Mouse (Mus musculus) bone marrow, adult 2 months (tissue): ENCODE data around the gene Trmt2b. TPM values are rescaled to one million over a fixed set of nuclear protein-coding genes. Genes with fewer than 3 reads are reported as not detected.

Experiments used
- H3K27ac ChIP-seq: fragments of 200-500 bp; 2 replicates; pipeline ENCODE4 v1.5.1; 2012; ENCODE audit warnings: low read depth, mild to moderate bottlenecking, control low read depth, inconsistent platforms, low read length; ENCODE audit not compliant: control insufficient read depth, poor library complexity, insufficient read depth
- H3K4me1 ChIP-seq: fragments of 200-500 bp; 2 replicates; pipeline ENCODE4 v1.6.1; 2011; ENCODE audit warnings: low read length; ENCODE audit not compliant: control insufficient read depth, insufficient read depth
- H3K4me3 ChIP-seq: fragments of 200-500 bp; replicated peaks from 2 replicates; pipeline ENCODE3; 2011; ENCODE audit warnings: mild to moderate bottlenecking, low read depth, low read length, control low read depth; ENCODE audit not compliant: control insufficient read depth
- CTCF ChIP-seq: fragments of 200-500 bp; IDR thresholded peaks from 2 replicates; pipeline ENCODE4 v1.5.1; 2011; ENCODE audit warnings: low read length, control low read depth; ENCODE audit not compliant: control insufficient read depth, insufficient read depth
- POLR2A ChIP-seq: fragments of 200-500 bp; IDR thresholded peaks from 2 replicates; pipeline ENCODE4 v1.6.1; 2011; ENCODE audit warnings: low read depth, mild to moderate bottlenecking, control low read depth, low read length, borderline replicate concordance; ENCODE audit not compliant: control insufficient read depth
- WGBS: fragments of 180-500 bp; shearing (Covaris S2); methylation state at CpG from one replicate; pipeline ENCODE4 v1.1.7; 2018; 5-methylcytosine and 5-hydroxymethylcytosine counted together
- polyA plus RNA-seq: library from polyadenylated mRNA; stranded (reverse); fragments of >200 nt; gene quantifications from 2 replicates; pipeline ENCODE4 v1.2.4, GENCODE M21; 2011; ENCODE audit warnings: low replicate concordance; ENCODE audit not compliant: missing spikeins, insufficient read depth, insufficient read length

Trmt2b gene
- polyA plus RNA-seq, 1 experiment = 9.4 TPM

- Histone ChIP-seq H3K4me3 (no peak overlapping the region), H3K4me1 (no peaks in the 10 kb centered on the region; the same call in 1 of the 2 replicates), H3K27ac (no peak overlapping the region)
- no peak for TF ChIP-seq POLR2A
- no peak for TF ChIP-seq CTCF
- 66% methylated on average over 4 of the region's 4 CpGs for WGBS
These were observed 20.4 kb upstream of the Trmt2b start for GRCm38 (mm10) chrX:134297195-134297594.

- 52% methylated on average over 7 of the region's 7 CpGs for WGBS
- no peak overlapping the region for H3K27ac ChIP-seq
- TF ChIP-seq POLR2A (no peak), CTCF (no peak)
These were observed 20.0 kb upstream of the Trmt2b start for GRCm38 (mm10) chrX:134296737-134297136.

GRCm38 (mm10) chrX:134296301-134296700, 19.5 kb upstream of the Trmt2b start:
- no peak for TF ChIP-seq CTCF
- TF ChIP-seq POLR2A = no peak
- H3K4me3 ChIP-seq = no peak overlapping the region
- no peak overlapping the region for H3K27ac ChIP-seq
- WGBS = 18% methylated on average over 9 of the region's 9 CpGs
- H3K4me1 ChIP-seq = no peaks in the 10 kb centered on the region; the same call in 1 of the 2 replicates

More at GRCm38 (mm10) chrX:134296737-134297136, 20.0 kb upstream of the Trmt2b start:
- Histone ChIP-seq H3K4me3 (no peak overlapping the region), H3K4me1 (no peaks in the 10 kb centered on the region; the same call in 1 of the 2 replicates)

DNA sequence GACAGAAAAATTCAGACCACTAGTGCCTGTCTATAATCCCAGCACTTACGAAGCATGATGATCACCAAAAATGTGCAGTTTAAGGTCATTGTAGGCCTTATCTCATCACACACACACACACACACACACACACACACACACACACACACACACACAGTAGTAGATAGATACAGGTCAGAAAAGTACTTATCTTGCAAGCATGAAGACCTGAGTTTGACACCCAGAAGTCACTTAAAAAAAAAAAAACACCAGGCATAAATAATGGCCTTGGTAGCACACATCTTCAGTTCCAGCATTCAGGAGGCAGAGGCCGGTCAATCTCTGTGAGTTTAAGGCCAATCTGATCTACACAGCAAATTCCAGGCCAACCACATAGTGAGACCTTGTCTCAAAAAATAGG, 10.5 kb upstream of the Trmt2b start:
- TF ChIP-seq CTCF = no peak
- no peak for TF ChIP-seq POLR2A
- 79% methylated on average over 2 of the region's 2 CpGs for WGBS
- Histone ChIP-seq H3K4me3 (no peak overlapping the region), H3K4me1 (no peaks in the 10 kb centered on the region), H3K27ac (no peak overlapping the region)

DNA sequence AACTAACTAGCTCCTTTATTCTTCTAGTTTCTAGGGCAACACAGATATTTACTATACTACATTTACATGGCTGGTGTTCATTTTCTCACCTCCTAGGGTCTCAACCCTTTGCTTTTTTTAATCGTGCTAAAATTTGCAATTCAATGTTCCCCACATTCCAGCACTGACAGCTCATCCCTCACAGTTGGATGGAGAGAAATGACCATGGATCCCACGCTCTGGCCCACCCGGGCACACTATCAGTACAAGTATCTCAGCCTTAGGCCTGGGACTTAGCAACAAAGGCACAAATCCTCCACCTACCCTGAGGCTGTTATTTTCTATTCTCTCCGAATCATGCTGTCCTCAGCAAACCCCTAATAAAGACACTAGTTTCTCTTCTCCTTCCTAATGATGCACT, 9.0 kb upstream of the Trmt2b start:
- Histone ChIP-seq H3K4me1 (no peaks in the 10 kb centered on the region), H3K4me3 (no peak overlapping the region), H3K27ac (no peak overlapping the region)
- no peak for TF ChIP-seq POLR2A
- TF ChIP-seq CTCF = no peak
- WGBS = 75% methylated on average over 4 of the region's 4 CpGs

GRCm38 (mm10) chrX:134285102-134285501, 8.3 kb upstream of the Trmt2b start:
- TF ChIP-seq POLR2A (no peak), CTCF (no peak)
- Histone ChIP-seq H3K27ac (no peak overlapping the region), H3K4me3 (no peak overlapping the region), H3K4me1 (no peaks in the 10 kb centered on the region)
- 89% methylated on average over 2 of the region's 2 CpGs for WGBS

GRCm38 (mm10) chrX:134280531-134280930, 3.7 kb upstream of the Trmt2b start:
- Histone ChIP-seq H3K4me1 (no peaks in the 10 kb centered on the region), H3K4me3 (no peak overlapping the region), H3K27ac (no peak overlapping the region)
- TF ChIP-seq POLR2A = no peak
- no peak for TF ChIP-seq CTCF
- 80% methylated on average over 3 of the region's 3 CpGs for WGBS

DNA sequence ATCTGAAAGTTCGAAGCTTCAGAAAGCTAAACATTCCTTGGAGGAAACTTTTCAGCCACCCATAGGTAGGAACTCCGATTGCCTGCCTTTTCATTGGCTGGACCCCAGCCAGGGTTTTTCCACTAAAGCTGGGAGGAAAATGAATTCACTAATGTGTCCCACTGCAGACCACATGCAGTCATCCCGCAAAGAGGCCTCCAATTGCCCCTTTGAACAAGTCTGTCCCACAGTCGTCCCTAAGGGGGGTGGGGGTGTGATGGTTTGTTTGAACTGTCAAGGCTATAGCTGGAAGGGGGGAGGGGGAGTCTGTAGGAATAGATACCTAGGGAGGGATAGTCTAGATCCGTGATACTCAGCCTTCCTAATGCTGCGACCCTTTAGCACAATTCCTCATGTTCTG, 1.1 kb downstream of the Trmt2b start:
- Histone ChIP-seq H3K27ac (no peak overlapping the region), H3K4me1 (no peaks in the 10 kb centered on the region), H3K4me3 (no peak overlapping the region)
- WGBS = 36% methylated on average over 6 of the region's 6 CpGs
- TF ChIP-seq POLR2A (no peak), CTCF (no peak)

DNA sequence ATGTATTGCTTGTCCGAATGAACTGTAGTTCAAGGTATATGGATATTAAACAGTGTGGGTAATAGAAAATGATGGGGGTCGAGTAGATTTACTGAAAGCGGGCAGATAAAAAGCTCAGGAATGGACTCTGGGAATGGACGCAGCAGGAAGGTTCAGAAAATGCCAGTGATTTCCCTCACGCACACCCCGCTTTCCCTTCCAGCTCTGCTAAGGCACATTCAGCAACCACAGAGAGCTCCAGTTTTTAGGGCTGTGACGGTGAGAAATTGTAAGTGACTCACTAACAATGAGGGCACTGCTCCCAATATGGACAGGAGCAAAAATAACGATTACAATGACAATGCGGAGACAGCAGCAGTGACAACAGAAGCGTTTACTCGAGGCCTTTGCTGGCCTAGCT, 14.7 kb downstream of the Trmt2b start:
- Histone ChIP-seq H3K27ac (no peak overlapping the region), H3K4me3 (no peak overlapping the region), H3K4me1 (no peaks in the 10 kb centered on the region)
- no peak for TF ChIP-seq CTCF
- no peak for TF ChIP-seq POLR2A
- 92% methylated on average over 11 of the region's 11 CpGs for WGBS
